In the genomic region with DNA sequence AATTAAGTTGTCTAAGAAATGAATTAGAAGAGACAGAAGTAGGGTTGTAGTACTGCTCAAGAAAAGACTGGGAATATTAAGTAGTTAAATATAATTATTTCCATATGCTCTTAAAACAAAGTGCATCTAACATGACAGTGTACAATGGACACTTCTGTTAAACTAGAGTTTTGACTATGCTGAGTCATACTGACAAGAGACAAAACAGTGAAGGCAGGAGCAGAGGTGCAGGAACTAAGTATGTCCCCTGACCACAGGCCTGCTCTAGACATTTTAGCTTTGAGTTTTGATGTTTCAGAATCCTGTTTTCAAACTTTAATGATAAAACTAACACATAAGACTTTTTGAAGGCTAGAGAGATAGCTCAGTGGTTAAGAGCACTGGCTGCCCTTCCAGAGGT, we compare ENCODE assay signal across 24 mouse cellular contexts.
"Had no signal": no experiment of that assay in that cellular context is flagged by ENCODE, and none has a peak within 500 bp of the region (broad histone marks: within the 10 kb centered on the region; RNA-seq: fewer than 3 reads in every experiment).

No protein-coding gene starts in this region.

- DNase-seq: gastrocnemius, postnatal 14 days; heart, adult 18-20 months; heart, postnatal 10 days; heart, postnatal 4 days; kidney, adult 2 months; kidney, adult 9 months; kidney, postnatal 14 days; kidney, postnatal 36 days; left cerebral cortex, postnatal 4 days had no signal

- H3K9ac ChIP-seq: heart, embryonic 12.5 days; hindbrain, embryonic 12.5 days; hindbrain, embryonic 14.5 days; intestine, embryonic 15.5 days; kidney, embryonic 15.5 days; limb, embryonic 13.5 days; limb, embryonic 15.5 days; liver, embryonic 12.5 days; liver, embryonic 14.5 days had no signal

- H3K27ac ChIP-seq: heart, embryonic 10.5 days; hindbrain, embryonic 10.5 days; hindbrain, embryonic 12.5 days; hindbrain, embryonic 14.5 days; intestine, embryonic 15.5 days; kidney, embryonic 15.5 days; kidney, postnatal 0 days; limb, embryonic 13.5 days; limb, embryonic 15.5 days; liver, embryonic 12.5 days; liver, embryonic 14.5 days had no signal

- H3K4me3 ChIP-seq: heart, embryonic 10.5 days; heart, embryonic 12.5 days; hindbrain, embryonic 10.5 days; hindbrain, embryonic 12.5 days; intestine, embryonic 15.5 days; kidney, embryonic 15.5 days; limb, embryonic 13.5 days; limb, embryonic 15.5 days; liver, embryonic 12.5 days had no signal

- H3K36me3 ChIP-seq: heart, embryonic 10.5 days; heart, embryonic 12.5 days; hindbrain, embryonic 10.5 days; hindbrain, embryonic 12.5 days; intestine, embryonic 15.5 days; kidney, embryonic 15.5 days; limb, embryonic 13.5 days; limb, embryonic 15.5 days; liver, embryonic 12.5 days had no signal

- ATAC-seq: hindbrain, embryonic 16.5 days; inflammation-experienced regulatory T-cells, adult 6 months; intestine, embryonic 15.5 days; intestine, postnatal 0 days; liver, embryonic 12.5 days had no signal

- H3K27me3 ChIP-seq: heart, embryonic 12.5 days; hindbrain, embryonic 12.5 days; intestine, embryonic 15.5 days; kidney, embryonic 15.5 days; limb, embryonic 13.5 days; limb, embryonic 15.5 days; liver, embryonic 12.5 days had no signal

- H3K9me3 ChIP-seq: heart, embryonic 10.5 days; heart, embryonic 12.5 days; hindbrain, embryonic 10.5 days; hindbrain, embryonic 12.5 days; intestine, embryonic 15.5 days; kidney, embryonic 15.5 days; limb, embryonic 13.5 days; limb, embryonic 15.5 days; liver, embryonic 12.5 days had no signal

- H3K4me2 ChIP-seq: heart, embryonic 12.5 days; hindbrain, embryonic 12.5 days; hindbrain, embryonic 14.5 days; intestine, embryonic 15.5 days; kidney, embryonic 15.5 days; limb, embryonic 13.5 days; limb, embryonic 15.5 days; liver, embryonic 12.5 days had no signal

- H3K4me1 ChIP-seq: heart, embryonic 10.5 days; heart, embryonic 12.5 days; hindbrain, embryonic 10.5 days; hindbrain, embryonic 12.5 days; intestine, embryonic 15.5 days; kidney, embryonic 15.5 days; limb, embryonic 13.5 days; limb, embryonic 15.5 days; liver, embryonic 12.5 days had no signal
